Comparison of ENCODE assay signal across 11 mouse cellular contexts in genomic region chr15:27787151-27787550, GRCm38 (mm10).
A peak's percentile ranks its signal among the peaks of the same experiment; 100 is the strongest.
DNase-seq lines count a peak whose midpoint lies in the region; ATAC-seq lines count a peak whose summit lies in the region.
"Had no signal": no experiment of that assay in that cellular context is flagged by ENCODE, and none has a peak within 500 bp of the region (broad histone marks: within the 10 kb centered on the region; RNA-seq: fewer than 3 reads in every experiment).

No protein-coding gene starts in this region.

- ATAC-seq in heart, embryonic 14.5 days (ENCODE audit: insufficient number of reproducible peaks, insufficient read depth, low FRiP score, low read depth): no peak
- ATAC-seq in forebrain, embryonic 16.5 days: no peak

- peak overlapping the region; percentile 73 to 95 for H3K27ac ChIP-seq in heart, embryonic 14.5 days (replicated peaks in 1 of 2; ENCODE audit: control insufficient read depth in 1 of 2, insufficient read depth in 1 of 2, low read depth in 2 of 2, low read length in 2 of 2)
- H3K27ac ChIP-seq in forebrain, embryonic 16.5 days (ENCODE audit: low read length): no peak overlapping the region
- 0 out of 2 replicates have a peak overlapping the region, but pooled peaks have one; percentile 69 for H3K27ac ChIP-seq in midbrain, embryonic 10.5 days (replicated peaks)

- 37% methylated on average over 4 of the region's 4 CpGs for WGBS in heart, embryonic 14.5 days
- 69% methylated on average over 4 of the region's 4 CpGs for WGBS in forebrain, embryonic 16.5 days
- WGBS in midbrain, embryonic 10.5 days: 82% methylated on average over 4 of the region's 4 CpGs

- intact Hi-C loops in heart, postnatal 10 days (cut with DNase I): loop anchor here (10.0 kb wide), 1 partner anchor 238 kb away; the partner anchor contains the start of gene Trio
- intact Hi-C loops in left cerebral cortex, postnatal 36 days (cut with DNase I): loop anchor here (5.0 kb wide), 1 partner anchor 35 kb away; no protein-coding TSS in a partner anchor

- peaks cover 57 to 88% of the 10 kb centered on the region in 2 experiments for H3K4me1 ChIP-seq in heart, embryonic 14.5 days (ENCODE audit: control insufficient read depth in 2 of 2, insufficient read depth in 2 of 2, low read length in 2 of 2)
- peaks cover 73% of the 10 kb centered on the region for H3K4me1 ChIP-seq in forebrain, embryonic 16.5 days (replicated peaks; ENCODE audit: control insufficient read depth, insufficient read depth, low read length)
- peaks cover 72% of the 10 kb centered on the region for H3K4me1 ChIP-seq in midbrain, embryonic 10.5 days

- peak overlapping the region; percentile 81 for H3K9ac ChIP-seq in heart, embryonic 14.5 days (ENCODE audit: low read length)
- 0 out of 2 replicates have a peak overlapping the region, but pooled peaks have one; percentile 1 for H3K9ac ChIP-seq in forebrain, embryonic 16.5 days (replicated peaks; ENCODE audit: low read depth, low read length)

- H3K27me3 ChIP-seq in heart, embryonic 14.5 days (ENCODE audit: control insufficient read depth, insufficient read depth, low read length): no peaks in the 10 kb centered on the region
- H3K27me3 ChIP-seq in forebrain, embryonic 16.5 days (replicated peaks; ENCODE audit: control insufficient read depth, insufficient read depth, low read length): no peaks in the 10 kb centered on the region
- H3K27me3 ChIP-seq in midbrain, embryonic 10.5 days (ENCODE audit: low read depth, poor library complexity, severe bottlenecking): no peaks in the 10 kb centered on the region
- H3K27me3 ChIP-seq: CH12.LX had no signal

- H3K36me3 ChIP-seq in heart, embryonic 14.5 days (ENCODE audit: control insufficient read depth, insufficient read depth, low read length): no peaks in the 10 kb centered on the region
- H3K36me3 ChIP-seq in forebrain, embryonic 16.5 days (ENCODE audit: control insufficient read depth, insufficient read depth): no peaks in the 10 kb centered on the region
- 0 out of 2 replicates have a peak, but pooled peaks cover 2% of the 10 kb centered on the region for H3K36me3 ChIP-seq in midbrain, embryonic 10.5 days

- H3K4me3 ChIP-seq in heart, embryonic 14.5 days (ENCODE audit: control insufficient read depth in 1 of 2, insufficient read depth in 1 of 2, low read depth in 1 of 2, low read length in 2 of 2): peak overlapping the region; percentile 42 to 51
- no peak overlapping the region; the same call in 1 of the 2 replicates for H3K4me3 ChIP-seq in forebrain, embryonic 16.5 days (replicated peaks; ENCODE audit: low read length)
- peak overlapping the region; percentile 16; the same call in 1 of the 2 replicates for H3K4me3 ChIP-seq in midbrain, embryonic 10.5 days
- H3K4me3 ChIP-seq: megakaryocyte, embryonic 14.5 days had no signal

- DNase-seq in heart, postnatal 10 days: no peak
- DNase-seq in cerebellum, adult 9-10 months: peak; percentile 74
- no peak for DNase-seq in midbrain, embryonic 10.5 days (ENCODE audit: low spot score)
- DNase-seq in left cerebral cortex, postnatal 36 days (ENCODE audit: low spot score in 2 of 2): no peak
- no peak for DNase-seq in frontal cortex, adult 2 months (ENCODE audit: extremely low spot score in 1 of 2, low spot score in 1 of 2)
- no peak for DNase-seq in layer of hippocampus, postnatal 10 days (ENCODE audit: low spot score in 2 of 2)
- DNase-seq: gastrocnemius, postnatal 25 days had no signal

- H3K4me2 ChIP-seq in heart, embryonic 14.5 days (ENCODE audit: low read length): peak overlapping the region; percentile 70
- H3K4me2 ChIP-seq in forebrain, embryonic 16.5 days (ENCODE audit: low read length): peak overlapping the region; percentile 38

- H3K9me3 ChIP-seq in heart, embryonic 14.5 days (ENCODE audit: control insufficient read depth, low read length): no peaks in the 10 kb centered on the region
- H3K9me3 ChIP-seq in forebrain, embryonic 16.5 days (ENCODE audit: control insufficient read depth, low read length): no peaks in the 10 kb centered on the region
- no peaks in the 10 kb centered on the region for H3K9me3 ChIP-seq in midbrain, embryonic 10.5 days (replicated peaks)
- H3K9me3 ChIP-seq: megakaryocyte, embryonic 14.5 days had no signal
